ENCODE assay signal across 13 mouse cellular contexts in the genomic region with DNA sequence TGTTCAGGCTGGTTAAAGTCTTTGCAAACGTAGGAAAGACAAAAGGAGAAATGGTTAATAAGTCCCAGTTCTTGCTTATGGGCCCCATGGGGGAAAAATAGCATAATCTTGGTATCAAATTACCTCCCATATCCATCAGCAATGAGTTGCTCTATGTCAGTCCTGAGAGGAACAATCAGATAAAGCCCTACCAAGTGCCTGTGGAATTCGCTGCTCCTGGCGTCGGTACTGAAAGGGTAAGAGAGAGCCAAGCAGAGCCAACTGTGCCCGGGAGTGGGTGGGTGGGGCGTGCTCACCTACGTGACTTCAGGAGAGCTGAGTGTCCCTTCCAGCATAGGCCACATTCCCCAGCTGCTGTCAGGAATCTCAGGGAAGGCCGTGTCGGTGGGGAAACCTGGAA.
DNase-seq lines count a peak whose midpoint lies in the region; ATAC-seq lines count a peak whose summit lies in the region.
"Had no signal": no experiment of that assay in that cellular context is flagged by ENCODE, and none has a peak within 500 bp of the region (broad histone marks: within the 10 kb centered on the region; RNA-seq: fewer than 3 reads in every experiment).

No protein-coding gene starts in this region.

- no peak overlapping the region for H3K9ac ChIP-seq in hindbrain, embryonic 14.5 days

- no peaks in the 10 kb centered on the region for H3K9me3 ChIP-seq in hindbrain, embryonic 10.5 days
- no peaks in the 10 kb centered on the region for H3K9me3 ChIP-seq in hindbrain, embryonic 14.5 days (ENCODE audit: control insufficient read depth, low read length)

- intact Hi-C loops in left cerebral cortex, postnatal 25 days (cut with DNase I): no loop called here

- 0 out of 2 replicates have a peak overlapping the region, but pooled peaks have one; percentile 12 for H3K27ac ChIP-seq in hindbrain, embryonic 10.5 days
- H3K27ac ChIP-seq in hindbrain, embryonic 14.5 days: no peak overlapping the region

- H3K4me3 ChIP-seq in hindbrain, embryonic 10.5 days: no peak overlapping the region
- H3K4me3 ChIP-seq in hindbrain, embryonic 14.5 days (replicated peaks; ENCODE audit: low read length): no peak overlapping the region

- DNase-seq in hindbrain, embryonic 10.5 days (ENCODE audit: low spot score): no peak
- no peak for DNase-seq in hindbrain, embryonic 14.5 days (ENCODE audit: low spot score)
- DNase-seq in adipocyte (ENCODE audit: low spot score): peak; percentile 42
- DNase-seq in gonadal fat pad, adult 2 months (ENCODE audit: low read depth): peak; percentile 58
- DNase-seq in lung, postnatal 14 days: peak; percentile 37
- no peak for DNase-seq in left cerebral cortex, postnatal 25 days (ENCODE audit: low spot score in 2 of 2)
- DNase-seq: cerebellum, adult 2 months; gastrocnemius, postnatal 25 days; thymus, postnatal 4 days had no signal

- 0 out of 2 replicates have a peak, but pooled peaks cover 4% of the 10 kb centered on the region for H3K27me3 ChIP-seq in hindbrain, embryonic 10.5 days (ENCODE audit: insufficient read depth, poor library complexity, severe bottlenecking)
- no peaks in the 10 kb centered on the region for H3K27me3 ChIP-seq in hindbrain, embryonic 14.5 days (ENCODE audit: control insufficient read depth, insufficient read depth, low read length)

- 77% methylated on average over 9 of the region's 9 CpGs for WGBS in hindbrain, embryonic 10.5 days
- 77% methylated on average over 9 of the region's 9 CpGs for WGBS in hindbrain, embryonic 14.5 days

- H3K4me2 ChIP-seq in hindbrain, embryonic 14.5 days (replicated peaks): no peak overlapping the region

- ATAC-seq in hindbrain, embryonic 14.5 days (ENCODE audit: low FRiP score): no peak
- ATAC-seq in CD4-positive, CD25-positive, alpha-beta regulatory T cell, adult 4 months: no peak
- no peak for ATAC-seq in granulocyte monocyte progenitor cell, adult 5-6 weeks (replicated peaks; ENCODE audit: poor library complexity, severe bottlenecking)
- ATAC-seq: forebrain, embryonic 16.5 days; hindbrain, embryonic 16.5 days had no signal

- H3K4me1 ChIP-seq in hindbrain, embryonic 10.5 days (replicated peaks): peaks cover 49% of the 10 kb centered on the region
- peaks cover 9% of the 10 kb centered on the region; the same call in 1 of the 2 replicates for H3K4me1 ChIP-seq in hindbrain, embryonic 14.5 days (replicated peaks; ENCODE audit: control insufficient read depth, insufficient read depth, low read length)

- H3K36me3 ChIP-seq in hindbrain, embryonic 10.5 days: no peaks in the 10 kb centered on the region
- H3K36me3 ChIP-seq in hindbrain, embryonic 14.5 days (replicated peaks; ENCODE audit: control insufficient read depth, insufficient read depth): no peaks in the 10 kb centered on the region

Comparison
In these comparisons a context has a peak if more than half of its experiments do, and no peak if none do; other contexts are left out.
1. DNase-seq: peak in adipocyte (single experiment), gonadal fat pad, adult 2 months (single experiment) and lung, postnatal 14 days (single experiment); none in hindbrain, embryonic 10.5 days (single experiment), hindbrain, embryonic 14.5 days (single experiment) and left cerebral cortex, postnatal 25 days (0 of 2).